Mouse (Mus musculus) spleen, postnatal 36 days (tissue): ENCODE data around the gene Tomm34.

Experiments used
- DNase-seq, 2 experiments: peaks; one replicate each; pipeline ENCODE4 v3.0.0; 2022; ENCODE audit warnings: low spot score in 2 of 2, mixed read lengths in 1 of 2

Tomm34 gene

DNA sequence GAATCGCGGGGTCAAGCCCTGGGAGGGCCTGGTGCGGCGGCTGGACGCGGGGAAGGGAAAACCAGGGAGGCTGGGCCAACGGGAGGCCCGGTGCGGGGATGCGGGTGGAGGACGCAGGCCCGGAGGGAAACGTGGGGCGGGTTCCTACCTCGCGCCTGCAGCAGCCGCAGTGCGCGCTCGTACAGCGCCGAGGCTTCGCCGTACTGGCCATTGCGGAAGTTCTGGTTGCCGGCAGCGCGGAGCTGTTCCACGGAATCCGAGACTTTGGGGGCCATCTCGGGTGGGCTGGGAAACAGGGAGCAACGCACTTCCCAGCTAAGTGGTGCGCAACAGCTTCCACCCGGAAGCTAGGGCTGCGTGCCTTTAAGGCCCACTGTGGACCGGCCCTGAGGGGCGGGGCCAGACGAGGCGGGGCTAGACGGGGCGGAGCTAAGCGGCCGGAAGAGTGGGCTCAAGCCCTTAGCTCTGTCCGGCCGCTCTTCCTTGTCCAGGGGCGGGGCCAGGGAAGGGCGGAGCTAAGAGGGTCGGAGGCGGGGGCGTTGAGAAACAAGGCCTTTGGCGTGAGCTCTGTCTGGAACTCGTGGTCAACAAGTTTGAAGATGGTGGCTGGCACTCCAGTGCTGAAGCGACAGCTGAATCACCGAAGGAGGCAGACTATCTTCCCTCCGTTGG lies at the start of gene Tomm34:
Gene Tomm34 (minus strand): TSS at position 405 of the 672 bp plus-strand sequence.
- peak; percentile 96 for DNase-seq

DNA sequence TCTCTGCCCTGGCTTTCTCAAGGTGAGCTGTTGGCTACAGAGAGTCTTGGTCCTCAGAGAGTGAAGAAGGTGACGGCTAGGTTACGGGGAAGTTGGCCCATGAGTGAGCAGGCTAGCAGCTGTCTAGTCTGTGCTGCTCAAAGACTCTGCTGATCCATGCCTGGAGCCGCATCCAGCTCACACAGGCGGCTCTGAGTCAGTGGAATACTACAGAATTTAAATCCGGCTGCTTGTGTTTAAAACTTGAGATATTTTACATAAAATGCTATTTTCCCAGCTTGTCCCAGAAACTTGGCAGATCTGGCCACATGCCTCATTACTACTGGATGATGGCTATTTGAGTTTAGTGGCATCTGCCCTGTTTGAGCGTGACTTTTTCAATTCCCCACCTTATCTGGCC lies 48.5 kb upstream of the Tomm34 start:
- DNase-seq: no peak

GRCm38 (mm10) chr2:164115531-164115930 lies 44.6 kb upstream of the Tomm34 start:
- DNase-seq: no peak

GRCm38 (mm10) chr2:164114051-164114450 lies 43.1 kb upstream of the Tomm34 start:
- no peak for DNase-seq

DNA sequence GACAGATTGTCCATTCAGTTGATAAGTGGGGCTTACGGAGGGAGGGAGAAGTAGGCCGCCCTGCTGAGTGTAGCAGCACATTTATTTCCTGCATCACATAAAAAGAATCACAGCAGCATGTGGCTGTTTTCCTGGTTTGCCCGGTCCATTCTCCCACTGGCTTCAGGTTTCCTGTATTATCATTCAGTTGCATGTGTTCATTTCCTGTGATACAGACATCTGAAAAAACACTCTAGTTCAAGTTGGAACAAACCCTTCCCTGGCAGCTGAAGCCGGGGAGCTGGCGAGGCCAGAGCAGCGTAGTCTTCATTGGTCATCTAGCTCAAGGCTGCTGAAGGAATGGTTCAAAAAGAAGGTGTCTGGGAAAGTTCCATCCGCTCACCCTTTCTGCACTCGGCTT lies 40.6 kb upstream of the Tomm34 start:
- DNase-seq: no peak

DNA sequence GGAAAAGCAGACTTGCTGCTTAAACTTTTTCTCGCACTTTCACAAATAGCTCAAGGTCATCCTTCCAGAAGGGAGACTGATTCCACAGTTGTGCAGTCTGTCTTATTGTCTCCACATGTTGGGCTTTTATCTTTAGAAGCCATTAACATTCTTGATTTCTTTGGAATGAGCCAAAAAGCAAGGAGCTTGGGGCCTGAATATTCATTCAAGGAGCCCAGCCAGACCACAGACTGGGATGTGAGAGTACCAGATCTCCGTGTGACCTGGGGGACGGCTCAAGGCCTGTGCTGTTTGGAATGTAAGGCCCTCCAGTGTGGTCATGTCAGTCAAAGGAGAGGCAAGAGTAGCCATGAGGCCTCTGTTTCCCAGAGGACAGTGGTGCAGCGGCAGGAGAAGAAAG lies 37.5 kb upstream of the Tomm34 start:
- DNase-seq: no peak

DNA sequence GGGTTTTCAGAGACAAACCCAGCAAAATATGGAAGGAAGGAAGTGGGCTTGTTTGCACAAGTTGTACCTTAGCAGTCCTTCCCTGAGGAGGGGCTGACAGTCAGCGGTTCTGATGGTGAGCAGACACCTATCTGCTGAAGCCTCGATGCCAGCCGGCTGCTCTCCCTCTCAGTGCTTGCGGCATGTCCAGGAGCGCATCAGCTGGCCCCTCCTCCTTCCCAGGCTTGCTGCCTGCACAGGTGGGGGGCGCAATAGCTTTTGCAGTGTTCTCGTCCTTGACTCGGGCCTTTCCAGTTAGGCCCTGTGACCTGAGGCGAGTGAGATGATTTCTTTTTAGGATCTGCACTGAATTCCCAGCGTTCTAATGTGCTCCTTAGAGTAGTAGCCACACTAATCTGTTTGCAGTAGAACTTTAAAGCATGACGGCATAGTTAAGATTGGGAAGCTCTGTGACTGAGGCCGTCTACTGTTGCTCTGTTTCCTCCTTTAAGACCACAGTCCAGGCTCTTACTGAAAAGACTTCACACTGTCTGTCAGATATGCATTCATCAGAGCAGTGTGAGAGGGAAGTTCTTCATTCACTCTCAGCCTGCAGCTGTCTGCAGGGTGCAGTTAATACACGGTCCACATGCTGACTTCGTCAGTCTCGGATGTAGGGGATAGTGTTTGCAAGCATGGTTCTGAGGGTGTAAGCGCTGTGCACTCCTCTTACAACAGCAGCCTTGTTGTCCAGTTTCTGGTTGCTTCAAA lies 36.3 kb upstream of the Tomm34 start:
- no peak for DNase-seq

- DNase-seq: no peak
Observed at GRCm38 (mm10) chr2:164106287-164107035, 35.5 kb upstream of the Tomm34 start.

- peak; percentile 19 to 47 for DNase-seq
Observed at GRCm38 (mm10) chr2:164103501-164103900, 32.5 kb upstream of the Tomm34 start.

DNA sequence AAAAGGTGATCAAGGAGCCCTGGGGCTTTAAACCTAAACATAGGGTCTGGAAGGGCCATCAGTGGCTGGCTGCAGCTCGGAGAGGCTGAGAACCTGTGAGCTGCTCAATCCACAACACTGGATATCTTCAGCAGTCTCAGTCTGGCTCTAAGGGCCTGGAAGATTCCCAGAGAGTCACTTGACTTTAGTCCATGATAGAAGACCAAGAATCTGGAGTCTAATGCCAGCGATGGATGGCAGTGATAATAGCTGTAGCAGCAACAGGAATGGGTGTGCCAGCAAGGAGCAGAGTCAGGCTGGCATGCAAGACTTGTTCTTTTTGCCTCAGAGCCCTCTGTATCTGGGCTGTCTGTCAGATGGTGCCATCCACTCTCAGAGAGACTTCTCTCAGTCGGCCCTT lies 31.4 kb upstream of the Tomm34 start:
- no peak for DNase-seq

DNA sequence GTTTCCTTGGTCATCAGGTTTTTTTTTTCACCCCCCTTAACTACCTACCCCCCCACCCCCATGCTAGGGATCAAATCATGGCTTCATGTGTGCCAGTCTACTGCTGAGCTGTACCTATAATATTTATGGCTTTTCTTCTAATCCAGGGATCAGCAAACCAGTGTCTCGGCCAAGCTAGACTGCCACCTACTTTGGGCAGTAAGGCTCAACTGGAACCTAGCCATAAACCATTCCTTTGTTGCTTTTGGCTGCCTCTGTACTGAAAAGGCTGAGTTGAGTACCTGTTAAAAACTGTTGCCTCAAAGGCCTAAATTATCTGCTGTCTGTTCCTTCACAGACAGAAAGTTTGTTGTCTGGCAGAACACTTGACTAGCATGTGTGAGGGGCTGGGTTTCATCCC lies 31.0 kb upstream of the Tomm34 start:
- DNase-seq: no peak

- DNase-seq: no peak
Observed at GRCm38 (mm10) chr2:164098603-164099250, 27.8 kb upstream of the Tomm34 start.

DNA sequence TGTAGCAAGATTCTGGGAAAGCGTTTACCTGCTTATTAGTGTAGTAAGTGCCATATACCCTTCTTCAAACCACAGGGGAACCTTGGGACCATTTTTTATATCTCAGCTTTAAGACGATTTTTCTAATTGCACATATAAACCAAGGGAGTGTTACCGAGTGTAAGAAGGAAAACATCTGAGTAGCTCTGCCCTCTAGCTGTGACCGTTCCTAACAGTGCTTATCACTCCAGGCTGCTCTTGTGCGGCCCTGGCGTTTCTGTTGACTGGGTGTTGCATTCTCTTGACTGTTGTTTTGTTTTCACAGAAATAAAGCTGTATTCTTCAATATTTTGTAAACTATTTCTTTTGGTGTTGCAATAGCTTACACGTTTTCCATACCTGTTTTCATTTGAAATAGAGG lies 23.2 kb upstream of the Tomm34 start:
- DNase-seq: peak in 1 of 2 experiments; percentile 35

DNA sequence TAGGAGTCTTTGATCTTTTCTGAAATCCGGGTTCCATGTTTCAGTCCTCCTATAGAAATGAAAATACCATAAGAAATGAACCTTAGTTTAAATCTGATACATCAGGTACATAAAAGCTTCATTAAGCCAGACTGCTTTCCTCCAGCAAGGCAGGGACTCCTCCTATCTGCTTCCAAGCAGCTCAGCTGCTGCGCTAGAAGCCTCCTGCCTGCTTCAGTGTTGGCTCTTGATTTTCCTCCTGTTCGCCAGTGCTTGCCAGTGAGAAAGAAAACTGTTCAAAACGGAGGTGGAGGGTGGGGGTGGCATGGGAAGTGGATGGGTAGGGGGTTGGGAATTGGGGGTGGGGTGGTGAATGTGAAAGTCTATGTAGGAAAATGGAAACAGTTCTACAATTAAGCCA lies 18.5 kb upstream of the Tomm34 start:
- DNase-seq: no peak

GRCm38 (mm10) chr2:164087416-164088017 lies 16.5 kb upstream of the Tomm34 start:
- no peak for DNase-seq

- peak; percentile 74 to 75 for DNase-seq
Observed at GRCm38 (mm10) chr2:164084342-164084700, 13.4 kb upstream of the Tomm34 start.

DNA sequence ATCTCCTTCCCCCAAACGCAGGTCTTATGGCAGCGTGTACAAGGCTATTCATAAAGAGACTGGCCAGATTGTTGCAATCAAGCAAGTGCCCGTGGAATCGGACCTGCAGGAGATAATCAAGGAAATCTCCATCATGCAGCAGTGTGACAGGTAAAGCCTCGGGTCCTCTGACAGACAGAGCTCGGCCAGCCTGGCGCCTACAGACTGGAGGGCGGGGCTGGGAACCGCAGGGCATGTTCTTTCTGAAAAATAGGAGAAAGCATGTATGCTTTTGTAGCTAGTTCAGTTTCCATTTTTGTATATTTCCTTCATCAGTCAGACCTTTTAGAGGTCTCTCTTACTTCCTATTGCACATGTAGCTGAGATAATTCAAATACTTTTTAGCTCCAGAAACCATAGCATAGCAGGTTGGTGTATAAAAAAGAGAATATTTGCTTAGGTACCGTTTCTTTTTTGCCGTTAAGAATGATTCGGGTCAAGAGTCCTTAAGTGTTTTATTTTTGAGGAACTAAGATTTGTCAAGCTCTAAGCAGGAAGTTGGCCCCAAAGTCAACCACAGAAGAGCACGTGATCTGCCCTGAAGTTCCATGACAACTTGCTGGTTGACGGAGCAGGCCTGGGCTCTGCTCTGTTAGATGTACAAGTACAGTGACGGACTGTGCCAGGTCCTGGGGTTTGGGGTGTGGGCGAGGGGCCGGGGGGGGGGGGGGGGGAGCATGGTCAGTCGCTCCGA lies 12.8 kb upstream of the Tomm34 start:
- peak; percentile 91 to 92 for DNase-seq

DNA sequence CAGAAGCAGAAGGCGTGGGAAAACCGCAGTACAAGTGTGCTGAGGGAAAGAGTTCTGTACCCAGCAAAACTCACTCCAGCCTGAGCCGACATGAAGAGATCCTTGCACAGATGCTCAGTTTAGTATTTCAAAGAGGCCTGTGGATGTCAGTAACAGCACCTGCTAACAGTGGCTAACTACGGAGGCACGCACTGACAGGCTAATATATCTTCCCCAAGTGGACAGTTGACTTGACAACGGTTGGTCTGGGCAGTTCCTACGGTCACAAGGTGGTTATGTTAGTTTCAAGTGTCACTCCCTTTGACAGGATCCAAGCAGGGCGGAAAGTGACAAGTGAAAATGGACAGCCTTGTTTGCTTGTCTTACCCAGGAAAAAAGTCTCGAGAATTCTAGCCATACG lies 11.2 kb upstream of the Tomm34 start:
- no peak for DNase-seq

DNA sequence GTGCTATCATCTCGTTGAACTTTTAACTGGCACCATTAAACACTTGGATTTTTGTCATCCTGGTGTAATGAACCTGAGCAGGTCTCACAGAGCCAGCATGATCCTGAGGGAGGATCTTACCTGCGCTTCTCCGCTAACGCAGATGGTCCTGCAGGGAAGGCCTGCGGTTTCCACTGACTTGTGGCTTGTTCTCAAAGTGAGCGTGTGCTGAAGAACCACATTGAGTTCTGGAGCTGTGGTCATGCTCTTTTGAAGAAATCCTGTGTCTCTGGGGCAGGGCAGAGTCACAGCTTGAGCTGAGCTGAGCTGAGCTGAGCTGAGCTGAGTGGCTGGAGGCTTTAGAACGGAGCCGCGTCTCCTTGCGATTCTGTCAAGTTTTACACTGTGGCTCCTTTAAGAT lies 10.6 kb upstream of the Tomm34 start:
- DNase-seq: no peak

DNA sequence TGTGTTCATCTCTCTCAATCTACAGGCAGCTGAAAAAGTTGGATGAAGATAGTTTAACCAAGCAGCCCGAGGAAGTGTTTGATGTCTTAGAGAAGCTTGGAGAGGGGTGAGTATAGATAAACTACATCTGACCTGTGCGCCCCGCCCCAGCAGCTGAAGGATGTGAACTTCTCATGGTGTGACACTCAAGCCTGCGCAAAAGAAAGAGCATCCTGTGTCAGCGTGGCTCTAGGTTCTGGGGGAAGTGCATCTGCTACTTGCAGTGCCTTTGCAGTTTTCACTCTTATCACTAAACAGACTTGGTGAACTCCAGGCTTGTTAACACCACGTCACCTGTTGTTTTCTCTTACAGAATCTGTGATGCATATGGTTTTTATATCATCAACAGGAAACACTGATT lies 8.5 kb upstream of the Tomm34 start:
- DNase-seq: peak; percentile 75 to 77

- DNase-seq: no peak
Observed at GRCm38 (mm10) chr2:164077875-164078274, 6.9 kb upstream of the Tomm34 start.
